In the genomic region with DNA sequence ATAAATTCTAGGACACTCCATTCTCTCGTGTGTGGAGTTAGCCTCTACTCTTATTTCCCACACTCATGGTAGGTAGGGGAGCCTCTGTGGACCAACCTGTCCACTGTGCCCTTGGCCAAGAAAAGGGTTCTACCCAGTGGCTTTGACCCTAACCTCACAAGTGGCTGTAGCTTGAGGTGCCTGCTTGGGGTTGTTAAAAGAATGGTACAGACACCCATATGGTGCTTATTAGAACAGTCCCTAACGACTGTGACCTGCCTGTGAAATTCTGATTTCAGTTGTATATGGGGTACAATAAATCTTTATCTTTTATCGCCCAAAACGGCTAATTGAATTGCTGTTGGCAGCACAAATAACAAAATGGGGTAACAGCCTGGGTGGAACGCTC, we compare ENCODE assay signal across 8 mouse cellular contexts. TPM values are rescaled to one million over a fixed set of nuclear protein-coding genes. Genes with fewer than 3 reads are reported as not detected.
DNase-seq lines count a peak whose midpoint lies in the region; ATAC-seq lines count a peak whose summit lies in the region.

No protein-coding gene starts in this region.

- DNase-seq in lung, postnatal 14 days = no peak
- no peak for DNase-seq in forebrain, embryonic 11.5 days (ENCODE audit: low spot score)
- DNase-seq in limb, embryonic 10.5 days (ENCODE audit: low spot score) = peak; percentile 38
- DNase-seq in right cerebral cortex, postnatal 14 days = no peak
- DNase-seq in layer of hippocampus, postnatal 36 days = no peak
- no peak for DNase-seq in right cerebral cortex, postnatal 4 days

- WGBS in lung, embryonic 15.5 days = 24% methylated on average over 5 of the region's 5 CpGs
- 33% methylated on average over 5 of the region's 5 CpGs for WGBS in forebrain, embryonic 11.5 days
- 8% methylated on average over 5 of the region's 5 CpGs for WGBS in limb, embryonic 10.5 days
- WGBS in neural tube, embryonic 14.5 days = 5% methylated on average over 5 of the region's 5 CpGs

- peaks cover 64% of the 10 kb centered on the region for H3K4me1 ChIP-seq in lung, embryonic 15.5 days
- peaks cover 22% of the 10 kb centered on the region for H3K4me1 ChIP-seq in forebrain, embryonic 11.5 days (replicated peaks; ENCODE audit: control insufficient read depth, insufficient read depth, low read length)
- peaks cover 67% of the 10 kb centered on the region for H3K4me1 ChIP-seq in limb, embryonic 10.5 days
- peaks cover 56% of the 10 kb centered on the region for H3K4me1 ChIP-seq in neural tube, embryonic 14.5 days (ENCODE audit: control insufficient read depth, insufficient read depth, low read length)

- H3K27me3 ChIP-seq in lung, embryonic 15.5 days = no peaks in the 10 kb centered on the region
- no peaks in the 10 kb centered on the region for H3K27me3 ChIP-seq in forebrain, embryonic 11.5 days (ENCODE audit: control insufficient read depth, insufficient read depth, low read length)
- no peaks in the 10 kb centered on the region for H3K27me3 ChIP-seq in limb, embryonic 10.5 days (ENCODE audit: low read depth, poor library complexity, severe bottlenecking)
- no peaks in the 10 kb centered on the region for H3K27me3 ChIP-seq in neural tube, embryonic 14.5 days (ENCODE audit: control insufficient read depth, insufficient read depth, low read length)

- peak; percentile 2; the same call in 1 of the 2 replicates for ATAC-seq in lung, embryonic 15.5 days (ENCODE audit: borderline replicate concordance, extremely low read depth, low FRiP score, low TSS enrichment)
- no peak for ATAC-seq in forebrain, embryonic 11.5 days (replicated peaks; ENCODE audit: low FRiP score)
- peak; percentile 45; the same call in 1 of the 2 replicates for ATAC-seq in neural tube, embryonic 14.5 days (ENCODE audit: low read depth)

- peak overlapping the region; percentile 99 for H3K27ac ChIP-seq in lung, embryonic 15.5 days
- peak overlapping the region; percentile 83 for H3K27ac ChIP-seq in forebrain, embryonic 11.5 days (ENCODE audit: low read depth, low read length)
- H3K27ac ChIP-seq in limb, embryonic 10.5 days = peak overlapping the region; percentile 99
- peak overlapping the region; percentile 64 for H3K27ac ChIP-seq in neural tube, embryonic 14.5 days (ENCODE audit: low read depth, low read length)

- H3K9ac ChIP-seq in lung, embryonic 15.5 days = peak overlapping the region; percentile 65
- no peak overlapping the region; the same call in 1 of the 2 replicates for H3K9ac ChIP-seq in forebrain, embryonic 11.5 days (ENCODE audit: low read length)
- no peak overlapping the region for H3K9ac ChIP-seq in neural tube, embryonic 14.5 days (replicated peaks; ENCODE audit: low read depth, low read length)

- peak overlapping the region; percentile 45 for H3K4me3 ChIP-seq in lung, embryonic 15.5 days
- 0 out of 2 replicates have a peak overlapping the region, but pooled peaks have one; percentile 2 for H3K4me3 ChIP-seq in forebrain, embryonic 11.5 days (ENCODE audit: low read depth, low read length)
- H3K4me3 ChIP-seq in limb, embryonic 10.5 days = peak overlapping the region; percentile 69
- peak overlapping the region; percentile 46 for H3K4me3 ChIP-seq in neural tube, embryonic 14.5 days (ENCODE audit: low read depth, low read length)

- H3K4me2 ChIP-seq in lung, embryonic 15.5 days = peak overlapping the region; percentile 96
- H3K4me2 ChIP-seq in forebrain, embryonic 11.5 days (ENCODE audit: low read depth, low read length, severe bottlenecking) = peak overlapping the region; percentile 95
- peak overlapping the region; percentile 82 for H3K4me2 ChIP-seq in neural tube, embryonic 14.5 days (ENCODE audit: low read depth, low read length)

- H3K36me3 ChIP-seq in lung, embryonic 15.5 days = peaks cover 10% of the 10 kb centered on the region
- no peaks in the 10 kb centered on the region for H3K36me3 ChIP-seq in forebrain, embryonic 11.5 days (ENCODE audit: control insufficient read depth, insufficient read depth, low read length)
- peaks cover 20% of the 10 kb centered on the region for H3K36me3 ChIP-seq in limb, embryonic 10.5 days
- peaks cover 5% of the 10 kb centered on the region; the same call in 1 of the 2 replicates for H3K36me3 ChIP-seq in neural tube, embryonic 14.5 days (ENCODE audit: control insufficient read depth, insufficient read depth, low read length)

- no peaks in the 10 kb centered on the region for H3K9me3 ChIP-seq in lung, embryonic 15.5 days
- H3K9me3 ChIP-seq in forebrain, embryonic 11.5 days (ENCODE audit: control insufficient read depth, low read length) = no peaks in the 10 kb centered on the region
- no peaks in the 10 kb centered on the region for H3K9me3 ChIP-seq in limb, embryonic 10.5 days (replicated peaks)
- H3K9me3 ChIP-seq in neural tube, embryonic 14.5 days (ENCODE audit: control insufficient read depth, low read length) = no peaks in the 10 kb centered on the region

RNA-seq across cellular contexts. Expression of a gene that starts 8.9 kb away (rescaled TPM):
- polyA plus RNA-seq in lung, embryonic 15.5 days (2015; fragmentation: Nextera tagmentation; extraction: Ambion mirVana) = 12.6 TPM in 2 replicates
- polyA plus RNA-seq in forebrain, embryonic 11.5 days (2014; fragmentation: Nextera tagmentation; extraction: Ambion mirVana) = 4.5 and 4.6 TPM in 2 replicates
- 4.2 and 4.5 TPM in 2 replicates for polyA plus RNA-seq in limb, embryonic 10.5 days (2016; fragmentation: Nextera tagmentation; extraction: Ambion mirVana)
- 8.5 and 8.8 TPM in 2 replicates for polyA plus RNA-seq in neural tube, embryonic 14.5 days (2014; fragmentation: Nextera tagmentation; extraction: Ambion mirVana)
- total RNA-seq in layer of hippocampus, postnatal 36 days (2021) = 10 to 100 TPM; 61.4 to 61.6 TPM

Comparison
In these comparisons a context has a peak if more than half of its experiments do, and no peak if none do; other contexts are left out.
1. H3K4me3 ChIP-seq: peak in every context shown above with its lines; median percentile 69 in limb, embryonic 10.5 days; 46 in neural tube, embryonic 14.5 days; 45 in lung, embryonic 15.5 days; 2 in forebrain, embryonic 11.5 days.